Mouse (Mus musculus): Measurements from ENCODE around the gene Psmc3ip. TPM values are rescaled to one million over a fixed set of nuclear protein-coding genes. Genes with fewer than 3 reads are reported as not detected.

The Psmc3ip gene
- 74.3 and 77.3 TPM in 2 replicates for polyA plus RNA-seq (2016; fragmentation: Nextera tagmentation; extraction: Ambion mirVana)

DNA sequence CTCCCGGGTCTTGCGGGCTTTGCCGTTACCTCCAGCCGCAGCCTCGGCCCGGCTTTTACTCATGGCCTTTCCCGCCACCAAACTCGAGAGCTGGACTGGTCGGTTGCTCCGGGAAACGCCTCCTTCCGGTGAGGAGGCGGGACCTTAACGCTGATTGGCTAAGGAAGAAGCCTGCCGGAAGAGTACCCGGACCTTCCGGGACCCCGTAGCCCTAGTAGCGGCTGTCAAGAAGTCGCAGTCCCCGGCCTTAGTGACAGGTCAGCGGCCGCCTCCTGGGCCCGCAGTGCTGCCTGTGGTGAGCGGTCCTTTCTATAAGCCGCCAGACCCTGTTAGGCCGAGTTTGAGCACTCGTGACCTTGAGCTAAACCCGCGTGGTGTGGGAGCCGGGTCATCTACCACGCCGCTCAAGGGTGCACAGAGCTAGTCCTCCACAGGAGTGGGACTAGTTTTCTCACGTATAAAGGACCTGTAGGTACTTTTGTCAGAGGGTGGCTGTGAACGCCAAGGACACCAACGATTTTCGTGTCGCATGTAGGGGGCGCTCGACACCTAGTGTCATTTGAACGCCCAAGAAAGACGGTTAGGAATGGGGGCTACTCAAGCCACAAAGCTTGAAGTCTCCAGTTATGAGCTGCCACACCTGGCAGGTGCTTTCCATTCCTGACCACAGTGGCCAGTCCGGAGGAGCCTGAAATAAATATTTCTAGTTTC lies at the start of gene Psmc3ip:
Psmc3ip (minus strand) TSS at position 123 of the 711 bp plus-strand sequence.
- Histone ChIP-seq H3K36me3 (peaks cover 74% of the 10 kb centered on the region), H3K27ac (replicated peaks) (peak within 1 kb of the TSS; percentile 90), H3K27me3 (ENCODE audit: low read depth, poor library complexity, severe bottlenecking) (no peaks in the 10 kb centered on the region), H3K4me3 (peak within 1 kb of the TSS; percentile 81), H3K9me3 (replicated peaks) (no peaks in the 10 kb centered on the region), H3K4me1 (peaks cover 30% of the 10 kb centered on the region)
- WGBS: 1% methylated on average over 43 of the region's 43 CpGs
- DNase-seq (ENCODE audit: low spot score): peak; percentile 97

DNA sequence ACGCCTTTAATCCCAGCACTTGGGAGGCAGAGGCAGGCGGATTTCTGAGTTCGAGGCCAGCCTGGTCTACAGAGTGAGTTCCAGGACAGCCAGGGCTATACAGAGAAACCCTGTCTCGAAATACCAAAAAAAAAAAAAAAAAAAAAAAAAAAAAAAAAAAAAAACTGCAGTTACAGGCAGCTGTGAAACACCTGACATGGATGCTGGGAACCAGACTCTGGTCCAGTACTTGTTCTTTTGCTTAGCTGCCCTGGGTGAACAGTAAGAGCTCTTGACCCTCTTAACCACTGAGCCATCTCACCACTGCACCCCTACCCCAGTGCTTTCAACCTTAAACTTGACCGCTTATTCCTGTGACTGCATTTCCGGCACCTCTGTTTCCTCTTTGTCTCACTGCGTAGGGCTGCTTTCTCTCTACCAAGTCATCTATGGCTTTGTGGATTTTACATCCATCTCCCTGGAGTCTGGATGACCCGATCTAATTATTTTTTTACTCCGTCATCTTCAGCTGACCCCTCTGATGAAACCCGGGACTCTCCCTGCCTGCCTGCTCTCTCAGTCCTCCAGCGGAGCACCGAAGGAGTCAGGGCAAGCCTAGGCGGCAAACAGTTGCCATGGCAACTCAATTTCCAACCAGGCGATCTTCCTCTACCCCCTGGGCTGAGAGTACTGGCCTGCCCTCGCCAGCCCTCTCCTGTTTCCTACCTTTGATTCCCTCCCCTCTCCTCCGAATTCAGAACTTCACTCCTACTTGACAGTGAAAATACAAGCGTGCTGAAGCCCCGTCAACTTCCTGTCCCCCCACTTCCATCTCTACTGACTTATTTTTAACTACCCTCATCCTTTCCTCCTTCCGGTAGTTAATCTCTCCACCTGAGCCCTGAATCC lies 48.3 kb upstream of the Psmc3ip start:
- peaks cover 34% of the 10 kb centered on the region for H3K4me1 ChIP-seq
- DNase-seq (ENCODE audit: low spot score): peak; percentile 75
- peak overlapping the region; percentile 63 for H3K27ac ChIP-seq (replicated peaks)
- 22% methylated on average over 19 of the region's 19 CpGs for WGBS
- H3K36me3 ChIP-seq: no peaks in the 10 kb centered on the region
- no peaks in the 10 kb centered on the region for H3K9me3 ChIP-seq (replicated peaks)
- peak overlapping the region; percentile 49 for H3K4me3 ChIP-seq
- peaks cover 37% of the 10 kb centered on the region for H3K27me3 ChIP-seq (ENCODE audit: low read depth, poor library complexity, severe bottlenecking)

DNA sequence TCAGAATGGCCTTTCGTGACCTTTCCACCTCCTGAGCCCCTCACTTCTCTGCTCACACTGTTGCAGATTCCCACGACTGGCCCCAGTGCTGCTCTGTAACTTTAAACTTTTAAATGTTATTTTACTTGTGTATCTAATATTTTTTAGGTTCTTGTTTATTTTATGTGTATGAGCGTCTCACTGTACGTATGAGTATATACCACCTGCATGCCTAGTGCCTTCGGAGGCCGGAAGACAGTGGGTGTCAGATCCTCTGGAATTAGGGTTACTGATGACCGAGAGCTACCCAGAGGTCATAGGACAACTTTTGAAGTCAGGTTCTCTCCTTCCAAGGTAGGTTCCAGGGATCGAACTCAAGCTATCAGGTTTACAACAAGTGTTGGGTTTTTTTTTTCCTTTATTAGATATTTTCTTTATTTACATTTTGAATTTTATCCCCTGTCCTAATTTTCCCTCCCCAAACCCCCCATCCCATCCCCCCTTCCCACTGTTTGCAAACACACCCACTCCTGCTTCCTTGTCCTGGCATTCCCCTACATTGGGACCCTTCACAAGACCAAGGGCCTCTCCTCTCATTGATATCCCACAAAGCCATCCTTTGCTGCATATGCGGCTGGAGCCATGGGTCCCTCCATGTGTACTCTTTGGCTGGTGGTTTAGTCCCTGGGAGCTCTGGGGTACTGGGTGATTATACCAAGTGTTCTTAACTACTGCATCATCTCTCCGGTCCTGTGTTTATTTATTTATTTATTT lies 47.2 kb upstream of the Psmc3ip start:
- Histone ChIP-seq H3K4me3 (no peak overlapping the region), H3K27me3 (ENCODE audit: low read depth, poor library complexity, severe bottlenecking) (peaks cover 38% of the 10 kb centered on the region), H3K36me3 (no peaks in the 10 kb centered on the region), H3K27ac (replicated peaks) (no peak overlapping the region), H3K9me3 (replicated peaks) (no peaks in the 10 kb centered on the region), H3K4me1 (peaks cover 36% of the 10 kb centered on the region)
- 86% methylated on average over 10 of the region's 10 CpGs for WGBS
- DNase-seq (ENCODE audit: low spot score): no peak

DNA sequence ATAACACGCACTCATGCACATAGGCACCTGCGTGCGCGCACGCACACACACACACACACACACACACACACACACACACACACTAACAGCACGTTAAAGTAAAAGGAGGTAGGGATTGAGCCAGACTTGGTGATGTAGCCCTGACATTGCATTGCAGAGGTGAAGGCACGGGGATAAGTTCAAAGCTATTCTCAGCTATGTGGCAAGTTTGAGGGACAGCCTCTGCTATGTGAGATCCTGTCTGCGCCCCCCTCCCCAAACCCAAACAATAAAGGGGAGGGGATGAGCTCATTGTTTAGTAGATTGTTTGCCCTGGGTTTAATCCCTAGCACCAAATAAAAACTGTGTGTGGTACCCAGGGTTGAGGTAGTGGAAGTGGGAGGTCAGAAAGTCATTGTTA lies 45.9 kb upstream of the Psmc3ip start:
- WGBS: 78% methylated on average over 8 of the region's 8 CpGs
- Histone ChIP-seq H3K4me3 (no peak overlapping the region), H3K36me3 (no peaks in the 10 kb centered on the region), H3K27ac (replicated peaks) (no peak overlapping the region), H3K4me1 (peaks cover 30% of the 10 kb centered on the region), H3K27me3 (ENCODE audit: low read depth, poor library complexity, severe bottlenecking) (peaks cover 38% of the 10 kb centered on the region), H3K9me3 (replicated peaks) (no peaks in the 10 kb centered on the region)
- no peak for DNase-seq (ENCODE audit: low spot score)

DNA sequence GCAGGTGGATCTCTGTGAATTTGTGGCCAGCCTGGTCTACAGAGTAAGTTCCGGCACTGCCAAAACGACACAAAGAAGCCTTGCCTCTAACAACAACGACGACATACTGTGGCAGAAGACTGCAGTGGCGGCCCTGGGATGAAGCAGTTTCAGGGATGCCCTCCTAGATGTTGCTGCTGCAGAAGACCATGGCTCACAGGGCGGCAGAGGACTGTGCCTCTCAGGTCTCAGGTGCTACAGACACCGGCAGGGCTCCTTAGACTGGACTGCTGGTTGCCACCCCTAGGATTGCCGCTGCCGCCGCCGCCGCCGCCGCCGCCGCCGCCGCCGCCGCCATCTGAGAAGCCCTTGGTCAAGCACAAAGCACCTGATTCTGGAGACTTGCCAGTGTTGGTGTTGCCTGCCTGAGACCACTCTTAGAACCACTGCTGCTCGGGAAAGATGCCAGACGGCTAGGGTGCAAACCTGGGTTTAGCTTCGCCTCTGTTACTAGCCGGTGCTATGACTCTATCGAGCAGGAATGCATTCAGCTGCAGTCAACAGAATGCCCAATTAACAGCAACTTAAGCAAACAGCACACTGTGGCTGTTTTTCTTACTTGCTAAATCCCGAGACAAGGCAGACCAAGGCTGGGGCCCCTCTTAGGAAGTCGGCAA lies 45.1 kb upstream of the Psmc3ip start:
- 45% methylated on average over 27 of the region's 27 CpGs for WGBS

DNA sequence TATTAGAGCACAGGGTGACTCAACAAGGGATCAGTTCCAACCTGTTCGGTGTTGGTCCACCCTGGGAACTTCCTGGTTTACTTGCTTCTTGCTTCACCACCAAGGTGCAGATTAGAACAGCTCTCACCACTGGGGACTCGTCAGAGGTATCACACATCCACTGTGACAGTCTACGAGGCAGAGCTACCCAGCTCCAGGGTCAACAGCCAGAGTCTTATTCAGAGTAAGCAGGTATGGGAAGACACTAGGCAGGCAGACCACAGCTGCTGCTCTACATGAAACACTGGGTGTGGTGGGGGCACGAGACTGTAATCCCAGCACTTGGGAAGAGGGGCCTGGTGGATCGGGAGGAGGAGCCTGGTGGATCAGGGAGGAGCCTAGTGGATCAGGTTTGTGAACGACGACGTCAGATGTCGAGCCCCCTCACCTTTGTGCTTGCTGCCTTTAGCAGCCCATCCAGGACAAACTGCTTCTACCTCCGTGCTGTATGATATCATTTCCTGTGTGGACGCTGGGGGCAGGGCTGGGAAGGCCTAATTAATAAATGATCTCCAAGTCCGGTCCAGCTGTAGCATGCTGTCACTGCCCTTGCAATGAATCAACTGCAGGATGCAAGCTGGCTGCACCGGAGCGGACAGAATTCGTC lies 43.4 kb upstream of the Psmc3ip start:
- WGBS: 32% methylated on average over 15 of the region's 15 CpGs
- peaks cover 38% of the 10 kb centered on the region for H3K27me3 ChIP-seq (ENCODE audit: low read depth, poor library complexity, severe bottlenecking)
- peak overlapping the region; percentile 32 for H3K4me3 ChIP-seq
- peak; percentile 36 for DNase-seq (ENCODE audit: low spot score)
- H3K36me3 ChIP-seq: no peaks in the 10 kb centered on the region
- peaks cover 26% of the 10 kb centered on the region for H3K4me1 ChIP-seq
- H3K9me3 ChIP-seq (replicated peaks): no peaks in the 10 kb centered on the region
- H3K27ac ChIP-seq (replicated peaks): peak overlapping the region; percentile 33; the same call in 1 of the 2 replicates

More for the DNA sequence above, 45.1 kb upstream of the Psmc3ip start:
- Histone ChIP-seq H3K4me1 (peaks cover 30% of the 10 kb centered on the region), H3K27me3 (ENCODE audit: low read depth, poor library complexity, severe bottlenecking) (peaks cover 38% of the 10 kb centered on the region), H3K36me3 (no peaks in the 10 kb centered on the region), H3K4me3 (peak overlapping the region; percentile 46), H3K27ac (replicated peaks) (peak overlapping the region; percentile 69), H3K9me3 (replicated peaks) (no peaks in the 10 kb centered on the region)
- DNase-seq (ENCODE audit: low spot score): no peak

DNA sequence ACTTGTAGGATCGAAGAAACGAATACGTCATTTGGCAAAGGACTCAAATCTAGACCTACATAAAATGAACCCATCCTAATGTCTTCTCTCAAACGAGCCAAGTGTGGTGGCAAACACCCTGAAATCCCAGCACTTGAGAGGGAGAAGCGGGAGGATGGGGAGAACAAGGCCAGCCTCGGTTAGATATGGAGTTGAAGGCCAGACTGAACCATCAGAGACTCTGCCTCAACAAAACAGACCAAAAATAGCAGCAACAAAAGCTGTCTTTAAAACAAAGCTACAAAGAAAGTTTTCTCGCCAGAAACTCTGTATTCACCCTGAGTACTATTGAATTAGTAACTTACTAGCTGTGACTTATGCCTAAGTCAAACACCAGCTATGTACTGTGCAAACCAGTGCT lies 41.8 kb upstream of the Psmc3ip start:
- no peaks in the 10 kb centered on the region for H3K9me3 ChIP-seq (replicated peaks)
- peaks cover 20% of the 10 kb centered on the region for H3K4me1 ChIP-seq
- H3K27ac ChIP-seq (replicated peaks): no peak overlapping the region
- no peaks in the 10 kb centered on the region for H3K36me3 ChIP-seq
- H3K4me3 ChIP-seq: no peak overlapping the region
- no peak for DNase-seq (ENCODE audit: low spot score)
- peaks cover 31% of the 10 kb centered on the region for H3K27me3 ChIP-seq (ENCODE audit: low read depth, poor library complexity, severe bottlenecking)
- WGBS: 82% methylated on average over 7 of the region's 7 CpGs

DNA sequence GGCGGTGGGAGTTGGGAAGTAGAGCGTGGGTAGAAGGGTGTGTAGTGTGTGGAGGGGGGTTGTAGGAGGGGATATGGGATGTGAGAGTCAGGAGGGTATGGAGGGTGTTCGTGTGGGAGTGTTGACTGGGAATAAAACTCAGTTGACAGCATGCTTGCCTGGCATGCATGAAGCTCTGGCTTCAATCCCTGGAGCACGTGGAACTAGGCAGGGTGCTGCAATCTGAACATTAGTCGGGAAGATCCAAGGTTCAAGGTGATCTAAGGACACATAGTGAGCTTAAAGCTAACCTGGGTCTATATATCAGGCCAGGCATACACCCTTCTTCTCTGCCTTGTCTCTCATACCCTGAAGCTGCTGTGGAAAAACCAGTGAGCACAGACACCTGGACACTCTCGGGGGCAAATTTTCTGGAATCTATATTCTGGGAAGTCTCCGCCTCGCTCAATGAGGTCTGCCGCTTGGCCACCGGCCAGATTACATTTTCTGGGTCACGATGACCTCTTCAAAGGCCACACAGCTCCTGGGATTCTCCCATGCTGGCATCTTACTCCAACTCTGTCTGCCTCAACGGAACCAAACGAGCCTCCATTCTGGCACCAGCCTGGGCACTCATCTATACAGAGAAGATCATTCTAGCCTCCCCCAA lies 39.1 kb upstream of the Psmc3ip start:
- H3K36me3 ChIP-seq: no peaks in the 10 kb centered on the region
- no peak overlapping the region for H3K4me3 ChIP-seq
- H3K9me3 ChIP-seq (replicated peaks): peaks cover 4% of the 10 kb centered on the region; the same call in 1 of the 2 replicates
- H3K4me1 ChIP-seq: peaks cover 6% of the 10 kb centered on the region
- H3K27ac ChIP-seq (replicated peaks): no peak overlapping the region
- DNase-seq (ENCODE audit: low spot score): no peak
- 88% methylated on average over 13 of the region's 13 CpGs for WGBS
- H3K27me3 ChIP-seq (ENCODE audit: low read depth, poor library complexity, severe bottlenecking): peaks cover 5% of the 10 kb centered on the region

DNA sequence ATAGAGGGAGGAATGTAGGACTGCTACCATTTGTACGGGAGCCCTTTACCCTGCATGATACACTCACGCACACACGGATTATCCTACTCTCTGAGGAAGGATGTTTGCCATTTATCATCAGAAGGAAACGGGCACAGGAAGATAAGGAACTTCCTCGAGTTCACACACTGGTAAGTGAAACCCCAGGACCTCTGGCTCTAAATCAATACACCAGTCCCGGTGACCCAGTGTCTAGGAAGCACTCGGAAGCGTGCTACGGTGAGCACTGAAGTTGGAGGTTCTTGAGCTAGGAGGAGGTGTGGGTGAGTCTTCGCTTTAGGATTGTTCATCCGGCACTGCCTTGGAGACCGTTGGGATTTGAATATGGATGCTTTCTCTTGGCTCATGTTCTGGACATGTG lies 37.8 kb upstream of the Psmc3ip start:
- H3K4me3 ChIP-seq: no peak overlapping the region
- H3K9me3 ChIP-seq (replicated peaks): peaks cover 4% of the 10 kb centered on the region; the same call in 1 of the 2 replicates
- no peak overlapping the region for H3K27ac ChIP-seq (replicated peaks)
- WGBS: 88% methylated on average over 12 of the region's 12 CpGs
- no peaks in the 10 kb centered on the region for H3K4me1 ChIP-seq
- DNase-seq (ENCODE audit: low spot score): no peak
- no peaks in the 10 kb centered on the region for H3K27me3 ChIP-seq (ENCODE audit: low read depth, poor library complexity, severe bottlenecking)
- H3K36me3 ChIP-seq: no peaks in the 10 kb centered on the region

DNA sequence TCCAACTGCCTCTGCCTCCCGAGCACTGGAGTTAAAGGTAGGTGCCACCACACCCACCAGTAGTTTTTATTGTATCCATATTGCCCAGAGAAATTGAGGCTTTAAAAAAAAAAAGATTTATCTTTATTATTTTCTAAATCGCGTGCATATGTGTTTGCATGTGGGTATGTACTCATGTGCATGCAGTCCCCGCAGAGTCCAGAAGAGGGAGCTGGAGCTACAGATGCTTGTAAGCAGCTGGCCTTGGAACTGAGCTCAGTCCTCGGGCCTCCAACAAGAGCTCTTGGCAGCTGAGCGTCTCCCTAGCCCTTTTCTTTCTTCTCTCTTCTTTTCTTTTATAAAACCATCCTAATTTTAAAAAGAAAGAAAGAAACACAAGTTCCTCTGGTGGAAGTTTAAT lies 36.5 kb upstream of the Psmc3ip start:
- no peak for DNase-seq (ENCODE audit: low spot score)
- WGBS: 91% methylated on average over 6 of the region's 6 CpGs

DNA sequence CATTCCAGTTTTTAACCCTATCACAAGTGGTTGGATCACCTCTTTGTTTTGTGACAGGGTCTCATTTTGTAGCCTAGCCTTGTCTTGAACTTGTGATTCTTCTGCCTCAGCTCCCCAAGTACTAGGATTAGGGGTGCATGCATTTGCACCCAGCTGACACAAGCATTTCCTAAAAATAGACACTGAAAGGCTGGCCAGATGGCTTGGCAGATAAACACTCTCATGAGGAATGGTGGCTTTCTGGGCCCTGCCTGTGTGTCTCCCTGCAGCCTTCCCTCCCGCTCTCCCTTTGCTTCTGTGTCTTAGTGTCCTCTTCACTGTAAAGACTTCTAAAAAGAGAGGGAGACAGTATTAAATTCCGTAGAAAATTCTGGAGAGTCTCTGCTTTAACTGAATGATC lies 36.0 kb upstream of the Psmc3ip start:
- no peak overlapping the region for H3K4me3 ChIP-seq
- peaks cover 14% of the 10 kb centered on the region for H3K36me3 ChIP-seq
- no peaks in the 10 kb centered on the region for H3K27me3 ChIP-seq (ENCODE audit: low read depth, poor library complexity, severe bottlenecking)
- H3K27ac ChIP-seq (replicated peaks): no peak overlapping the region
- no peak for DNase-seq (ENCODE audit: low spot score)
- WGBS: 96% methylated on average over 2 of the region's 2 CpGs
- H3K4me1 ChIP-seq: no peaks in the 10 kb centered on the region
- peaks cover 14% of the 10 kb centered on the region; the same call in 1 of the 2 replicates for H3K9me3 ChIP-seq (replicated peaks)

More for the DNA sequence above, 36.5 kb upstream of the Psmc3ip start:
- Histone ChIP-seq H3K27me3 (ENCODE audit: low read depth, poor library complexity, severe bottlenecking) (no peaks in the 10 kb centered on the region), H3K36me3 (peaks cover 8% of the 10 kb centered on the region), H3K4me3 (no peak overlapping the region), H3K4me1 (no peaks in the 10 kb centered on the region), H3K27ac (replicated peaks) (no peak overlapping the region), H3K9me3 (replicated peaks) (peaks cover 11% of the 10 kb centered on the region; the same call in 1 of the 2 replicates)

Measured in midbrain, embryonic 10.5 days (tissue).